Mouse (Mus musculus) hematopoietic multipotent progenitor cell, adult 10-12 weeks (in vitro differentiated cells): Measurements from ENCODE around the gene Pde10a. TPM values are rescaled to one million over a fixed set of nuclear protein-coding genes. Genes with fewer than 3 reads are reported as not detected.

Experiments
- polyA plus RNA-seq: library from polyadenylated mRNA; stranded (reverse); fragments of >175 nt; gene quantifications from 2 replicates; pipeline ENCODE4 v1.2.3, GENCODE M21; 2012; ENCODE audit warnings: low replicate concordance

The Pde10a gene
- 1.3 TPM in 1 of 2 replicates, not detected in the other for polyA plus RNA-seq

GRCm38 (mm10) chr17:8525225-8525721, at the start of gene Pde10a:
Pde10a (plus strand) TSS chr17:8525372.

GRCm38 (mm10) chr17:8566850-8567249, 41.7 kb downstream of the Pde10a start, which contains the start of gene Gm17087:
Gm17087 (minus strand) TSS chr17:8566950.

GRCm38 (mm10) chr17:8988119-8988807, 463.1 kb downstream of the Pde10a start, which contains the start of gene 1700010I14Rik:
1700010I14Rik (plus strand) TSS chr17:8988333.

Other genes starting within 250 kb of the Pde10a start
- 10.0 and 15.6 TPM in 2 replicates for gene Mpc1, start 242.5 kb upstream of the Pde10a start, polyA plus RNA-seq
- gene Sft2d1, start 214.3 kb upstream of the Pde10a start, polyA plus RNA-seq = 91.1 and 172 TPM in 2 replicates
- 0.99 and 3.0 TPM in 2 replicates for gene Prr18, start 187.9 kb upstream of the Pde10a start, polyA plus RNA-seq
- gene T2, start 169.4 kb upstream of the Pde10a start, polyA plus RNA-seq = not detected in 2 replicates
- not detected in 2 replicates for gene T, start 90.9 kb upstream of the Pde10a start, polyA plus RNA-seq
- gene Gm17087, start 41.6 kb downstream of the Pde10a start, polyA plus RNA-seq = not detected in 2 replicates